Mouse (Mus musculus) liver, postnatal 0 days (tissue): ENCODE data around the gene Gnb1. TPM values are rescaled to one million over a fixed set of nuclear protein-coding genes. Genes with fewer than 3 reads are reported as not detected.

ENCODE experiments used
- ATAC-seq: fragments of 200-750 bp; cut with Nextera tagmentation; 2 replicates; pipeline ENCODE4 v1.8.0; 2017; ENCODE audit warnings: mild to moderate bottlenecking, moderate library complexity
- DNase-seq: peaks from one replicate; pipeline ENCODE4 v3.0.0-alpha.2; 2016
- H3K27ac ChIP-seq: fragments of 300-500 bp; sonication (generic); 2 replicates; pipeline ENCODE4 v1.5.1; 2014; ENCODE audit warnings: antibody characterized with exemption, moderate library complexity, mild to moderate bottlenecking, low read depth
- H3K27me3 ChIP-seq: fragments of 300-500 bp; sonication (generic); 2 replicates; pipeline ENCODE4 v1.6.1; 2014; ENCODE audit warnings: low read length, control low read depth, mixed read lengths; ENCODE audit not compliant: insufficient read depth
- H3K36me3 ChIP-seq: fragments of 300-500 bp; sonication (generic); replicated peaks from 2 replicates; pipeline ENCODE4 v1.6.1; 2014; ENCODE audit warnings: mild to moderate bottlenecking, control low read depth, low read length, moderate library complexity, mixed read lengths; ENCODE audit not compliant: insufficient read depth
- H3K4me1 ChIP-seq: fragments of 300-500 bp; sonication (generic); 2 replicates; pipeline ENCODE4 v1.6.1; 2014; ENCODE audit warnings: antibody characterized with exemption, mild to moderate bottlenecking, control low read depth; ENCODE audit not compliant: insufficient read depth
- H3K4me2 ChIP-seq: fragments of 300-500 bp; sonication (generic); 2 replicates; pipeline ENCODE4 v1.6.1; 2014; ENCODE audit warnings: low read depth, mild to moderate bottlenecking, low read length, moderate library complexity, mixed read lengths
- H3K4me3 ChIP-seq: fragments of 300-500 bp; sonication (generic); 2 replicates; pipeline ENCODE4 v1.5.1; 2014; ENCODE audit warnings: low read depth, low read length
- H3K9ac ChIP-seq: fragments of 300-500 bp; sonication (generic); replicated peaks from 2 replicates; pipeline ENCODE4 v1.6.1; 2014; ENCODE audit warnings: mild to moderate bottlenecking, moderate library complexity
- H3K9me3 ChIP-seq: fragments of 300-500 bp; sonication (generic); 2 replicates; pipeline ENCODE4 v1.6.1; 2016; ENCODE audit warnings: mild to moderate bottlenecking, control low read depth, low read length, mixed read lengths
- CTCF ChIP-seq: sonication (generic); IDR thresholded peaks from 2 replicates; pipeline ENCODE4 v1.5.1; 2016; ENCODE audit warnings: antibody characterized with exemption, low read depth
- EP300 ChIP-seq: IDR thresholded peaks from 2 replicates; pipeline ENCODE4 v1.6.1; 2016; ENCODE audit warnings: antibody characterized with exemption, low read depth, mild to moderate bottlenecking
- WGBS: fragments of 180-500 bp; shearing (Covaris S2); extraction: QIAGEN DNeasy Blood & Tissue Kit; methylation state at CpG from one replicate; pipeline ENCODE4 v1.1.7; 2014; ENCODE audit not compliant: insufficient replicate concordance; 5-methylcytosine and 5-hydroxymethylcytosine counted together
- polyA plus RNA-seq: library from polyadenylated mRNA; unstranded; fragments of >200 nt; fragmentation: Nextera tagmentation; extraction: Ambion mirVana; gene quantifications from 2 replicates; pipeline ENCODE4 v1.2.1, GENCODE M21; 2015

Gene Gnb1
- polyA plus RNA-seq = 80.9 and 88.4 TPM in 2 replicates

- TF ChIP-seq CTCF (peak; percentile 32), EP300 (no peak)
- DNase-seq (peak; percentile 94), ATAC-seq (peak; percentile 88)
- H3K4me3 ChIP-seq = peak within 1 kb of the TSS; percentile 96
- peak within 1 kb of the TSS; percentile 95 for H3K4me2 ChIP-seq
- H3K9ac ChIP-seq = peak within 1 kb of the TSS; percentile 97
- peaks cover 53% of the 10 kb centered on the region for H3K4me1 ChIP-seq
- H3K27ac ChIP-seq = peak within 1 kb of the TSS; percentile 88
- no peaks in the 10 kb centered on the region for H3K9me3 ChIP-seq
- no peaks in the 10 kb centered on the region for H3K27me3 ChIP-seq
- no peaks in the 10 kb centered on the region for H3K36me3 ChIP-seq
- 1% methylated on average over 32 of the region's 60 CpGs for WGBS
These were observed at the start of gene Gnb1 for GRCm38 (mm10) chr4:155490990-155491504. Gene Gnb1 (plus strand): TSS chr4:155491361.

- no peak for TF ChIP-seq CTCF
- no peak for DNase-seq
- Histone ChIP-seq H3K27ac (no peak overlapping the region), H3K4me2 (no peak overlapping the region), H3K9me3 (no peaks in the 10 kb centered on the region), H3K36me3 (no peaks in the 10 kb centered on the region), H3K27me3 (no peaks in the 10 kb centered on the region), H3K4me1 (no peaks in the 10 kb centered on the region), H3K9ac (no peak overlapping the region), H3K4me3 (no peak overlapping the region)
- 52% methylated on average over 3 of the region's 3 CpGs for WGBS
- no peak for ATAC-seq
These were observed 48.4 kb upstream of the Gnb1 start for GRCm38 (mm10) chr4:155442808-155443207.

- no peak for ATAC-seq
- Histone ChIP-seq H3K27ac (no peak overlapping the region), H3K9ac (no peak overlapping the region), H3K4me3 (no peak overlapping the region), H3K9me3 (no peaks in the 10 kb centered on the region), H3K36me3 (no peaks in the 10 kb centered on the region), H3K4me1 (no peaks in the 10 kb centered on the region), H3K27me3 (no peaks in the 10 kb centered on the region), H3K4me2 (no peak overlapping the region)
- TF ChIP-seq EP300 (no peak), CTCF (no peak)
- DNase-seq = no peak
- WGBS = 48% methylated on average over 10 of the region's 10 CpGs
These were observed 39.6 kb upstream of the Gnb1 start for GRCm38 (mm10) chr4:155451597-155451996.

GRCm38 (mm10) chr4:155458575-155458974 is 32.6 kb upstream of the Gnb1 start:
- WGBS = 77% methylated on average over 5 of the region's 5 CpGs
- Histone ChIP-seq H3K9ac (no peak overlapping the region), H3K36me3 (no peaks in the 10 kb centered on the region), H3K27ac (no peak overlapping the region), H3K9me3 (no peaks in the 10 kb centered on the region), H3K4me3 (no peak overlapping the region), H3K27me3 (no peaks in the 10 kb centered on the region), H3K4me2 (no peak overlapping the region), H3K4me1 (no peaks in the 10 kb centered on the region)
- DNase-seq (no peak), ATAC-seq (no peak)
- TF ChIP-seq EP300 (no peak), CTCF (no peak)

- no peak overlapping the region for H3K4me3 ChIP-seq
- no peaks in the 10 kb centered on the region for H3K4me1 ChIP-seq
- H3K4me2 ChIP-seq = no peak overlapping the region
- no peaks in the 10 kb centered on the region for H3K9me3 ChIP-seq
- no peak overlapping the region for H3K9ac ChIP-seq
- H3K27ac ChIP-seq = no peak overlapping the region
- no peaks in the 10 kb centered on the region for H3K27me3 ChIP-seq
- no peak for DNase-seq
- WGBS = 68% methylated on average over 13 of the region's 13 CpGs
- TF ChIP-seq CTCF (no peak), EP300 (no peak)
- ATAC-seq = no peak
- no peaks in the 10 kb centered on the region for H3K36me3 ChIP-seq
These were observed 28.1 kb upstream of the Gnb1 start for GRCm38 (mm10) chr4:155463050-155463449.

GRCm38 (mm10) chr4:155463611-155464010 is 27.6 kb upstream of the Gnb1 start:
- H3K9ac ChIP-seq = no peak overlapping the region
- no peak overlapping the region for H3K4me3 ChIP-seq
- WGBS = 80% methylated on average over 6 of the region's 6 CpGs
- no peaks in the 10 kb centered on the region for H3K4me1 ChIP-seq
- no peaks in the 10 kb centered on the region for H3K36me3 ChIP-seq
- H3K27me3 ChIP-seq = no peaks in the 10 kb centered on the region
- H3K9me3 ChIP-seq = no peaks in the 10 kb centered on the region
- H3K27ac ChIP-seq = no peak overlapping the region
- TF ChIP-seq CTCF (no peak), EP300 (no peak)
- ATAC-seq = no peak
- no peak for DNase-seq
- no peak overlapping the region for H3K4me2 ChIP-seq

- no peaks in the 10 kb centered on the region for H3K27me3 ChIP-seq
- no peak overlapping the region for H3K4me2 ChIP-seq
- DNase-seq (no peak), ATAC-seq (no peak)
- H3K9ac ChIP-seq = no peak overlapping the region
- TF ChIP-seq CTCF (no peak), EP300 (no peak)
- 84% methylated on average over 4 of the region's 4 CpGs for WGBS
- no peak overlapping the region for H3K27ac ChIP-seq
- no peaks in the 10 kb centered on the region for H3K4me1 ChIP-seq
- H3K9me3 ChIP-seq = no peaks in the 10 kb centered on the region
- no peak overlapping the region for H3K4me3 ChIP-seq
- H3K36me3 ChIP-seq = no peaks in the 10 kb centered on the region
These were observed 27.1 kb upstream of the Gnb1 start for GRCm38 (mm10) chr4:155464061-155464460.
